Mouse (Mus musculus): ENCODE data around the gene Olfr56.

GRCm38 (mm10) chr11:49101500-49101899 lies 122.8 kb downstream of the Olfr56 start:
- TF ChIP-seq EP300 (IDR thresholded peaks at IDR 0.05): no peak
- TF ChIP-seq CTCF (IDR thresholded peaks at IDR 0.05): no peak

Data from lung, postnatal 0 days (tissue).